Mouse (Mus musculus) embryonic facial prominence, embryonic 15.5 days (tissue): ENCODE measurements around the gene Hoxa10. TPM values are rescaled to one million over a fixed set of nuclear protein-coding genes. Genes with fewer than 3 reads are reported as not detected.
A peak's percentile ranks its signal among the peaks of the same experiment; 100 is the strongest.

Source experiments
- ATAC-seq: fragments of 200-750 bp; cut with Nextera tagmentation; 2 replicates; pipeline ENCODE4 v1.8.0; 2017; ENCODE audit warnings: low read depth, moderate TSS enrichment; ENCODE audit not compliant: insufficient number of reproducible peaks, low FRiP score, low TSS enrichment
- H3K27ac ChIP-seq: fragments of 300-500 bp; sonication (generic); replicated peaks from 2 replicates; pipeline ENCODE4 v1.5.1; 2015; ENCODE audit warnings: mild to moderate bottlenecking, inconsistent platforms
- H3K27me3 ChIP-seq: fragments of 300-500 bp; sonication (generic); 2 replicates; pipeline ENCODE4 v1.6.1; 2015; ENCODE audit warnings: inconsistent platforms
- H3K36me3 ChIP-seq: fragments of 300-500 bp; sonication (generic); 2 replicates; pipeline ENCODE4 v1.6.1; 2015; ENCODE audit warnings: mild to moderate bottlenecking, inconsistent platforms
- H3K4me1 ChIP-seq: fragments of 300-500 bp; sonication (generic); 2 replicates; pipeline ENCODE4 v1.6.1; 2015; ENCODE audit warnings: inconsistent platforms
- H3K4me2 ChIP-seq: fragments of 300-500 bp; sonication (generic); replicated peaks from 2 replicates; pipeline ENCODE4 v1.6.1; 2015; ENCODE audit warnings: mild to moderate bottlenecking, inconsistent platforms
- H3K4me3 ChIP-seq: fragments of 300-500 bp; sonication (generic); replicated peaks from 2 replicates; pipeline ENCODE4 v1.5.1; 2015; ENCODE audit warnings: mild to moderate bottlenecking, inconsistent platforms
- H3K9ac ChIP-seq: fragments of 300-500 bp; sonication (generic); 2 replicates; pipeline ENCODE4 v1.6.1; 2015; ENCODE audit warnings: inconsistent platforms
- H3K9me3 ChIP-seq: fragments of 300-500 bp; sonication (generic); replicated peaks from 2 replicates; pipeline ENCODE4 v1.6.1; 2016; ENCODE audit warnings: inconsistent platforms
- WGBS: fragments of 180-500 bp; shearing (Covaris S2); methylation state at CpG from one replicate; pipeline ENCODE4 v1.1.7; 2015; 5-methylcytosine and 5-hydroxymethylcytosine counted together
- polyA plus RNA-seq: library from polyadenylated mRNA; unstranded; fragments of >200 nt; fragmentation: Nextera tagmentation; extraction: Ambion mirVana; gene quantifications from 2 replicates; pipeline ENCODE4 v1.2.1, GENCODE M21; 2015

The Hoxa10 gene
- polyA plus RNA-seq, 1 experiment from 2014 or later = not detected

- H3K4me2 ChIP-seq = no peak overlapping the region
- peak overlapping the region; percentile 13; the same call in 1 of the 2 replicates for H3K4me3 ChIP-seq
- no peak overlapping the region for H3K9ac ChIP-seq
- peaks cover 95% of the 10 kb centered on the region for H3K27me3 ChIP-seq
- no peaks in the 10 kb centered on the region for H3K36me3 ChIP-seq
- no peaks in the 10 kb centered on the region for H3K9me3 ChIP-seq
- peaks cover 16% of the 10 kb centered on the region for H3K4me1 ChIP-seq
- WGBS = under 1% methylated on average over 65 of the region's 68 CpGs
- H3K27ac ChIP-seq = no peak overlapping the region
- no peak for ATAC-seq
Measured at GRCm38 (mm10) chr6:52234428-52235140, 6.1 kb downstream of the Hoxa10 start.

GRCm38 (mm10) chr6:52233546-52234427 is 6.9 kb downstream of the Hoxa10 start:
- Histone ChIP-seq H3K9ac (no peak overlapping the region), H3K4me2 (no peak overlapping the region), H3K9me3 (no peaks in the 10 kb centered on the region), H3K4me1 (peaks cover 19% of the 10 kb centered on the region), H3K27ac (no peak overlapping the region), H3K4me3 (peak overlapping the region; percentile 13; the same call in 1 of the 2 replicates), H3K36me3 (no peaks in the 10 kb centered on the region), H3K27me3 (peaks cover 97% of the 10 kb centered on the region)
- WGBS = under 1% methylated on average over 70 of the region's 70 CpGs
- no peak for ATAC-seq

GRCm38 (mm10) chr6:52232984-52233545 is 7.6 kb downstream of the Hoxa10 start:
- Histone ChIP-seq H3K9ac (no peak overlapping the region), H3K27ac (no peak overlapping the region), H3K9me3 (no peaks in the 10 kb centered on the region), H3K36me3 (no peaks in the 10 kb centered on the region), H3K4me1 (peaks cover 19% of the 10 kb centered on the region), H3K4me3 (no peak overlapping the region), H3K4me2 (no peak overlapping the region), H3K27me3 (peaks cover 96% of the 10 kb centered on the region)
- no peak for ATAC-seq
- WGBS = 1% methylated on average over 23 of the region's 23 CpGs

DNA sequence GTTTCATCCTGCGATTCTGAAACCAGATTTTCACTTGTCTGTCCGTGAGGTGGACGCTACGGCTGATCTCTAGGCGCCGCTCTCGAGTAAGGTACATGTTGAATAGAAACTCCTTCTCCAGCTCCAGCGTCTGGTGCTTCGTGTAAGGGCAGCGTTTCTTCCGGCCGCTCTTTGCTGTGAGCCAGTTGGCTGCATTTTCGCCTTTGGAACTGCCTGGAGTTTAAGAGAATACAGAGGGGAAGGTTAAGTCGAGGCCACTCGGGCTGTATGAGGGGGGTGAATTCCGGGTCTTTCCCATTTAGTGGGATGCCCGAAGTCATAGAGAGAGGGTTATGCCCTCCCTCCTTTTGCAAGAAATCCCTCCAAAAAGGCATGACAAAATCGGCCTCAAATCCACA is 8.1 kb downstream of the Hoxa10 start:
- no peak for ATAC-seq

GRCm38 (mm10) chr6:52231885-52232567 is 8.6 kb downstream of the Hoxa10 start:
- no peak for ATAC-seq
- H3K4me3 ChIP-seq = no peak overlapping the region
- peaks cover 95% of the 10 kb centered on the region for H3K27me3 ChIP-seq

More for the DNA sequence above, 8.1 kb downstream of the Hoxa10 start:
- Histone ChIP-seq H3K27ac (no peak overlapping the region), H3K36me3 (no peaks in the 10 kb centered on the region), H3K4me2 (no peak overlapping the region), H3K4me1 (peaks cover 19% of the 10 kb centered on the region), H3K9ac (no peak overlapping the region), H3K9me3 (no peaks in the 10 kb centered on the region), H3K4me3 (no peak overlapping the region), H3K27me3 (peaks cover 95% of the 10 kb centered on the region)
- WGBS = under 1% methylated on average over 18 of the region's 18 CpGs

DNA sequence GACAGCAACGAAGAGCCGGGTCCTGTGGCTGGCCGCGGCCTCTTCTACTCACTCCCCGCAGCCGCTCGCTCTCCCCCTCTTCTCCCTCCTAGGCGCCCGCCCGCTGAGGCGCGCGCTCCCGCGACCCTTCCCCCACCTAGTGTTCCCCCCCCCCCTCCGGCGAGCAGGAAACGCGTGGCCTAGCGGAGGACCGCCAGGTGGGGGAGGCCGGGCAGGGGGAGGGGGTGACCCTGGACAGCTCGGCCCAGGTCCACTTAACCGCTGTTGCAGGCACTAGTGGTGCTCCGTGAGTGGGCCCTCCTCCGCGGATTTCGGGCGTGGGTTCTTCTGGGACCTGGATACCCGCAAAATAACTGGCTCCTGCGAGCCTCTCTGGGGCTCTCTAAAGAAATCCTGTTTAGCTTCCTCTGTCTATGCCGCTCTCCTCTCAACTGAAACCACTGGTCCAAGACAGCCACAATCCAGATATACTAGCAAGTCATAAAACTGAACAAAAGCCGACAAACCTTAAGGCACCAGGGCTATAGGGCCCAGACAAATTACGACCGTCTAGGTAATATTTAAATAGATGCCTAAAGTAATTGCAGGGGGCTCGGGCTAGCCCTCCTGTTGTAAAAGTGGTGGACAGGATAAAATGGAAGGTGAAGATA is 10.0 kb downstream of the Hoxa10 start, which contains the start of gene Hoxa9:
Hoxa9 (minus strand) TSS at position 574 of the 650 bp plus-strand sequence.
- H3K4me1 ChIP-seq = peaks cover 24% of the 10 kb centered on the region
- ATAC-seq = no peak
- no peaks in the 10 kb centered on the region for H3K36me3 ChIP-seq
- H3K4me2 ChIP-seq = no peak within 1 kb of the TSS
- no peaks in the 10 kb centered on the region for H3K9me3 ChIP-seq
- H3K27ac ChIP-seq = no peak within 1 kb of the TSS
- WGBS = under 1% methylated on average over 32 of the region's 36 CpGs
- no peak within 1 kb of the TSS for H3K9ac ChIP-seq
- peaks cover 95% of the 10 kb centered on the region for H3K27me3 ChIP-seq
- H3K4me3 ChIP-seq = no peak within 1 kb of the TSS; the same call in 1 of the 2 replicates

More at GRCm38 (mm10) chr6:52231885-52232567, 8.6 kb downstream of the Hoxa10 start:
- 1% methylated on average over 18 of the region's 18 CpGs for WGBS
- no peak overlapping the region for H3K27ac ChIP-seq
- H3K4me2 ChIP-seq = no peak overlapping the region
- no peaks in the 10 kb centered on the region for H3K36me3 ChIP-seq
- no peak overlapping the region for H3K9ac ChIP-seq
- peaks cover 19% of the 10 kb centered on the region for H3K4me1 ChIP-seq
- no peaks in the 10 kb centered on the region for H3K9me3 ChIP-seq

- ATAC-seq = no peak
- Histone ChIP-seq H3K9ac (no peak overlapping the region), H3K27ac (no peak overlapping the region), H3K4me2 (no peak overlapping the region), H3K36me3 (no peaks in the 10 kb centered on the region), H3K4me3 (no peak overlapping the region), H3K9me3 (no peaks in the 10 kb centered on the region), H3K4me1 (peaks cover 28% of the 10 kb centered on the region), H3K27me3 (peaks cover 95% of the 10 kb centered on the region)
- WGBS = 3% methylated on average over 44 of the region's 44 CpGs
Measured at GRCm38 (mm10) chr6:52229558-52230416, 10.9 kb downstream of the Hoxa10 start.

- 2% methylated on average over 38 of the region's 38 CpGs for WGBS
- no peak overlapping the region for H3K4me2 ChIP-seq
- no peaks in the 10 kb centered on the region for H3K36me3 ChIP-seq
- no peaks in the 10 kb centered on the region for H3K9me3 ChIP-seq
- H3K4me3 ChIP-seq = no peak overlapping the region
- ATAC-seq = no peak
- peaks cover 95% of the 10 kb centered on the region for H3K27me3 ChIP-seq
- H3K4me1 ChIP-seq = peaks cover 19% of the 10 kb centered on the region
- no peak overlapping the region for H3K9ac ChIP-seq
- no peak overlapping the region for H3K27ac ChIP-seq
Measured at GRCm38 (mm10) chr6:52228475-52229465, 11.9 kb downstream of the Hoxa10 start.
